Mouse (Mus musculus): ENCODE results near the gene Lnx2.
A peak's percentile ranks its signal among the peaks of the same experiment; 100 is the strongest.

The Lnx2 gene

GRCm38 (mm10) chr5:147018761-147019160 is 57.6 kb downstream of the Lnx2 start:
- DNase-seq (ENCODE audit: low read depth, low spot score) = no peak

DNA sequence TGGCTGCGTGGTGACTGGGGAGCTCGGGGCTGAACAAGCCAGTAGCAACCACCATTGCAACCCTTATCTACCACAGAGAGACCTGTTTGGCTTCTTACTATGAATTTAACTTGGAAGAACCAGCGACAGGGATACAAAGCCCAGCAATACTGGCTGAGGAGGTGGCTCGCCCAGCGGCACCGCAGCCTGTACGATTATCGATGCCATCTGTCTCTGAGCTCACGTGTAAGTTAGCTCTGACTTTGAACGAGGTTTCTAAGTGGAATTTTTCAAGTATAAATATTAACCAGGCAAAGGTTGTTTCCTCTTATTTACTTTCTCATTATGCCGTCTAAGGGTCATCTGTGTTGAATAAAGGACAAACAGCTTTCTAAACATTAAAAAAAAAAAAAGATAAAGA is 58.9 kb downstream of the Lnx2 start:
- no peak for DNase-seq (ENCODE audit: low read depth, low spot score)

- DNase-seq (ENCODE audit: low read depth, low spot score) = no peak
Measured at GRCm38 (mm10) chr5:147016622-147017021, 59.8 kb downstream of the Lnx2 start.

DNA sequence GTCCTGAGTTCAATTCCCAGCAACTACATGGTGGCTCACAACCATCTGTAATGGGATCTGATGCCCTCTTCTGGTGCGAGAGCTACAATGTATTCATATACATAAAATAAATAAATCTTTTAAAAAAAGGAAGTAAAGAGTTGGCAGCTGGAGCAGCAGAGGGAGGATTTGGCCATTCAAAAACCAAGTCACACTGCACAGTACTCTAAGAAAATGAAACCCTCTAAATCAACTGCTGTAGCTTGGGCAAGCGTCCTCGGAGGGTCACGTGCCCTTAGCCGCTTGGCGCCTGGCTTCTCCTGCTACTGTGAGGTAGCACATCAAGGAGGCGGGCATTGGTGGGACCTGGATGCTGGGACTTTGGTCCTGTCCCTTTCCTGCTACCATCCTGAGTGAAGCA is 61.2 kb downstream of the Lnx2 start:
- no peak for DNase-seq (ENCODE audit: low read depth, low spot score)

GRCm38 (mm10) chr5:147013845-147014244 is 62.5 kb downstream of the Lnx2 start:
- DNase-seq (ENCODE audit: low read depth, low spot score) = no peak

DNA sequence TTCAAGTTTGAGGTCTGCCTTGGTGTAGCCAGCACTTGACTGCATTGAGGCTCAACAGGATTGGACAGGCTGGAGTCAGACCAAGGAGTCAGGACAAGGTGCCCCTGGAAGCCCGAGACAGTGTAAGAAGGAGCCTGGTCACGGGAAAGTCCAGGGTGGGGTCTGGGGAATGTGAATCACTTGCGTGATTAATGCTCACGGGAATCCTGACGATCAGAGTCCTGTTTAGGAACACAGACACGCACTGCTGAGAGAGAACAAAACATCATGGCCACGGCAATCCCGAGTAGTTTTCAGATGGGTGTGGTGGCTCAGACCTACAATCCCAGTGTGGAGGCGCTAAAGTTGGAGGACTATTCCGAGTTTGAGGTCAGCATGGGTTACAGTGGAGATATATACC is 65.1 kb downstream of the Lnx2 start:
- no peak for DNase-seq (ENCODE audit: low read depth, low spot score)

DNA sequence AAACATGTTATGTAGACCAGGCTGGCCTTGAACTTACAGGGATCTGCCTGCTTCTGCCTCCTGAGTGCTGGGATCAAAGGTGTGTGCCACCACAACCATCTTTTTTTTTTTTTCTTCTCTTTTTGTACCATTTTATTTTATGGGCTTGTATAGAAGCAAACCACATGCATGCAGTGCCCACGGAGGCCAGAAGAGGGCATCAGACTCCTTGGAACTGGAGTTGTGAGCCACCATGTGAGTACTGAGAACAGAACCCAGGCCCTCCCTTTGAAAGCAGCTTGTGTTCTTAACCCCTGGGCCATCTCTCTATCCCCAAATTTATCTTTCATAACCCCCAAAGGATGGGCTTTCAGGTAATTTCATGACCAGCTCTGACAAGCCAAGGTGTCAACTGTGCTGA is 73.1 kb downstream of the Lnx2 start:
- DNase-seq (ENCODE audit: low read depth, low spot score) = no peak

- DNase-seq (ENCODE audit: low read depth, low spot score) = no peak
Measured at GRCm38 (mm10) chr5:147001312-147001711, 75.1 kb downstream of the Lnx2 start.

- DNase-seq (ENCODE audit: low read depth, low spot score) = no peak
Measured at GRCm38 (mm10) chr5:146998802-146999201, 77.6 kb downstream of the Lnx2 start.

DNA sequence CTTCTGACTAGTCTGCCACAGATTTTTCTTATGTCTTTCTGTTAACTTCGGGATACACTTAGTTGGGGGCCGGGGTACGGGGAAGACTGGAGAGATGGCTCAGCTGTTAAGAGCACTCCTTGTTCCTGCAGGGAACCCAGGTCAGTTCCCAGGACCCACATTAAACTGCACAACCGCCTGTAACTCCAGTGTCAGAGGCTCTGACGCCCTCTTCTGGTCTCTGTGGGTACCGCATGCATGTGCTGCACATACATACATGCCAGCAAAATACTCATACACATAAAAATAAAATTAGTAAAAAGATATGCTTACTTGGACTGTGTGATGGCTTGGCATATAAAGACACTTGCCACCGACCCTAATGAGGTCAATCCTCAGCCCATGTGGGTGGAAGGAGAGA is 79.6 kb downstream of the Lnx2 start:
- DNase-seq (ENCODE audit: low read depth, low spot score) = no peak

DNA sequence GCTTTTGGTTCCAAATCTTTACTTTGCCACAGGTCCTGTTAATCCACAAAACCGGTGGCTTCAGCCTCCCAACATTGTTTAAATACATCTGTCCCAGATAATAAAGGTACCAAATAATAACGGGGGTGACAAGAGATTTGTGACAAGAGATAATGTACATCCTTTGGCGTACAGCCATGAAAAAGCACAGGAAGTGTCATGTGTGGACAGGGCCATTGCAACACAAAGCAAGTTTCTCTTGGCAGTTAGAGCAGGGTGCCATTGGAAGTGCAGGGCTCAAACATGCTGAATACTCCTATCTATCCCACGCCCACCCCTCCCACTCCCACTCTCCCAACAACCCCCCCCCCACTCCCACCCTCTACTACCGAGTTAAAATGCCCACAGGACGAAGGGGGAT is 81.4 kb downstream of the Lnx2 start:
- no peak for DNase-seq (ENCODE audit: low read depth, low spot score)

DNA sequence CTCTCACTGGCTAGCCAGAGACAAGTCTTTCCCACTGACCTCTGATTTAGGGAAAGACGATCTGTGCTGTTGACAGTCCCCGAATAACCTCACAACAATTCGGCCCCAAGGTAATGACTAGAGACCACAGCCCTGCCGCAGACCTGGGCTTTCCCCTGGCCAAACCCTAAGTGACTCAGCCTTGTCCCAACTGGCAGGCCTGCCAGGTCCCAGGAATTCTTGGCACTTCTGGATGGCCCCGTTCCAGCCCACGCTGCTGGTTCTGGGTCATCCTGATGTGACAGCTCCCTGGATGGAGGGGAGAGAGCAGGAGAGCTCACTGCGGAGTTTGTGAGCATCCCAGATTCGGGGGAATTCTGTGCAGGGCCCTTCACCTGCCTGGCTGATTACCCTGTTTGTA is 82.9 kb downstream of the Lnx2 start:
- DNase-seq (ENCODE audit: low read depth, low spot score) = no peak

- no peak for DNase-seq (ENCODE audit: low read depth, low spot score)
Measured at GRCm38 (mm10) chr5:146989051-146989450, 87.3 kb downstream of the Lnx2 start.

GRCm38 (mm10) chr5:146987588-146987987 is 88.8 kb downstream of the Lnx2 start:
- DNase-seq (ENCODE audit: low read depth, low spot score) = no peak

DNA sequence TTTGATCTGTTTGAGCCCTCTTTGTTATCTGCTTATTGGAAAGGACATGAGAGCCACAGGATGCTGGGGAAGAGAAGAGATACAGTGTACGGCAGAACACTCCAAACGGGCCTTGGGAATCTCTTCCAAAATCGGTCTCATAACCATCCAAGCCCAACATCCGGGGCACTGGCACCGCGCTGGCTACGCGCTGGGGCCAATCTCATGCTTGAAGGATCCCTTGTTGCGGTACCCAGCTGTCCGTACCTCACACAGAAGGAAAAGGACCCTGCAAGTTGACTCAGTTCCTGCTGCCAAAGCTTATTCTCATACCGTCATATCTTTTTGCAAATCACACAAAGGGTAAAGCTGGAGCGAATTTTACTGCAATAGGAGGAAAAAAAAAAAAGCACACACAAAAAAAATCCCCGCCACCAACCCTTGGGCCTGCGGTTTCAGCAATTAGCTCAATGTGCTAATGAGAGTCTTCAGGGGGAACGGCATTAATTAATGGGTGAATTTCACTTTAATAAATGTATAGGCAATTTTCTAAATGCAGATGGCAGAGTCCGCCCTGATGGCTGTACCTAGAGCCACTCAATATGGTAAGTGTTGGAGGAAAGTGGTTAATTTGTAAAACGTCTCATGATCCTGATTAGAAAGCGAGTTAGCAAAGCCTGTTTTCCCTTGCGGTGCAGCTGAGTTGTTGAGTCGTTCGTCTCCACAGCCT is 90.5 kb downstream of the Lnx2 start:
- DNase-seq (ENCODE audit: low read depth, low spot score) = no peak

GRCm38 (mm10) chr5:146983216-146983615 is 93.2 kb downstream of the Lnx2 start:
- DNase-seq (ENCODE audit: low read depth, low spot score) = peak; percentile 17

DNA sequence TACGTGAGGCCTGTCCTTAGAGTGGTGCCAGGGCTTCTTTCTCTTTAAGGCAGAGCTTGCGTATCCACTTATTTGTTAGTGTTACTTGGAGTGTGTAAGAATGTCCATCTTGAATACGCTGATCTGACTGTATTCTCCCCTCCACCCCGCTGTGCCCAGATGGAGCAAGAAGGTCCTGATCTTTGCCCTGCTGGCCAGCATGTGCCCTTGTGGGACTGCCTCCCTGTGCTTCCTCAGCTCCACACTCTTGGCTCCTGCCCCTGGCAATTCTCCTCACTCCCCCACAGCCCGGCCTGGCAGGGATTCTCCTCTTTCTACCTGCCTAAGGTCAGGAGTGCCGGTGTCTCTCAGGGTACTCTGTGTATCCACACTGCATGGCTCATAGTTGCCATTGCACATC is 95.0 kb downstream of the Lnx2 start:
- no peak for DNase-seq (ENCODE audit: low read depth, low spot score)

- no peak for DNase-seq (ENCODE audit: low read depth, low spot score)
Measured at GRCm38 (mm10) chr5:146974781-146975123, 101.6 kb downstream of the Lnx2 start.

DNA sequence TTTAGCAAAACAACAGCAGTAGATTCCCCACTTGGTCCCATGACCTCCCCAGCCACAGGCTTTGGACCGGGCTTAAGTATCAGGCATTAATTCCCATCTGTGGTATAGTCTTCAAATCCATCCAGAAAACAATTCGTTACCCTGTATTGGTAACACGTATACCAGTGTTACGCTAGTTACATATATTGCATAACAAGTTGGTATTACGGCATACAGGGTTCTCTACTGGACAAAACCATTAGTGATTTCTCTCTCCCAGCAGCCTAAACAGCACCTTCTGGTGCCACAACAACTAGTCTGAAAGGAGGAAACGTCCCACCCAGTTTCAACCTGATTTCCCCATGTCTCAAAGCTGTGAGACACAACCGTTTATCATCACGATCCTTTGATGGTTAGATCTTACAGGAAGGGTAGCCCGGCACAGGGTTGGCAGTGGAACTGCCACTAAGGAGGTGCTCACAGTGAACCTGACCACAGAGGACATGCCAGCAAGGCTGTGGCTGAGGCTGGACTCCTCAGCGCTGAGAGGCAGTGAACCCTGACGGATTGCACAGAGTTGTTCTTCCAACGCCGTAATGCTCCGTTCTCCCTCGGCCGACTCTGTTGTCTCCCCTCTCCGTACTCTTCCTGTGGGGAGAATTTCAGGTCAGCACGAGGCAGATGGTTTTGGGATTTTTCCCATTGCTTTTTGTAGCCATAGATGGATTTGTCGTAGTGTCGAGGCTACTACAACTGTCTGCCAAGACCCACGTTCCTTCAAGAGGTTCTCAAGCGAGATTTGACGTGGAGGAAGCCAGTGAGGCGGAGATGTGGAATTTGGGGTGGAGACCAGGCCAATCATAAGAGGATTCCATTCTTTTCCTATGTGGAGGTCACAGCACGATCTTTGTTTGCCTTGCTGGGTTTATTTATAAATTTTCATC is 102.3 kb downstream of the Lnx2 start:
- no peak for DNase-seq (ENCODE audit: low read depth, low spot score)

DNA sequence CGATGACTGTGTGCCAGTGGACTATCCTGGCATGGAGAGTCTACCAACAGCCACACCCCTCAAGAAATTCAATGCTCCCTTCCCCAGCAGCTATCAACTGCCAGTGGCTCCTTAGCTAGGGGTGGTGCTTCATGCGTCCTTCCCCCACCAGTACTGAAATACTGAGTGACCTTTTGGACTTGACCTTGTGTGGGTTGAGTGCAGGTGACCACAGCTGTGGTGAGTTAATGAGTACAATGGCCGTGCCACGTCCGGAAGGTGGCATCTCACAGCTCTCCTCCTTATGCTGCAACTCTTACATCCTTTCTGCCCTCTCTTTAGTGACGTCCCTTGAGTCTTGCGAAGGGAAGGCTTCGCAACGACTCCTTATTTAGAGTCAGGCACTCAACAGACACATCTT is 103.0 kb downstream of the Lnx2 start:
- DNase-seq (ENCODE audit: low read depth, low spot score) = no peak

- DNase-seq (ENCODE audit: low read depth, low spot score) = no peak
Measured at GRCm38 (mm10) chr5:146971776-146972561, 104.4 kb downstream of the Lnx2 start.

DNA sequence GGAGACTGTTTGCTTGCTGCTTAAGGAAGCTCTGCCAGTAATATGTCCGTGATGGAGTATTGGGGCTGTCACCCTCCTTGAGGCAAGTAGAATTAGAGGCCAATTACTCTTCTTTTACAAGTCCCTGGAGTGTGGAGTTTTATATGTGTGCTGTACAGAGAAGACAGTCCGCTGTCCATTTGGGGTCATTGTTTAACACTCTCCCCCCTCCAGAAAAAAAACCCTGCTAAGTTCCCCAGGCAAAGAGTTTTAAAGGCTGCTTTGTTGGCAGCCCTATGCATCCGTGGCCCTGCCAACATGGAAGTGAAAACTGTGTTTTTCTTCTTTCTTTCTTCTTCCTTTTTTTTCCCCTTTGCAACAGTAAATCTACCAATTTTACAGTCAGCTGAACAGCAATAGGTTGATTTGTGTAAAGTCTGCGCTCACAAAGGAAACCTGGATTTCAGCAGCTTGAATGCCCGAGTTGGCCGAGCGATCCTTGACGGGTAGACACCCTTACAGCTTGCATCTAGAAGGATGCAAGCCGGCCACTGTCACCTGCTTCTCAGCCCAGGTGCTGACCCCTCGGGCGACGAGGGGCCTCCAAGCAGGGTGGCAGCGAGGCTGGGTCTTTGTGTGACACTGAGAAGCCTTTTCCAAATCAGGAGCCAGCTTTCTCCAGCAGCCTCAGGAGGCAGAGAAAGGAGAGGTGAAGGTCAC is 107.5 kb downstream of the Lnx2 start:
- DNase-seq (ENCODE audit: low read depth, low spot score) = no peak
